Mouse (Mus musculus) kidney, adult 11 months (tissue): ENCODE data around the gene Cnn2.
"Not testable (repeated sequence)": the region's sequence is repeated elsewhere in the genome, so short reads cannot be mapped to it uniquely, and the experiment has no call there.

Experiments used
- DNase-seq: peaks from one replicate; pipeline ENCODE4 v3.0.0; 2022

Cnn2 gene

DNA sequence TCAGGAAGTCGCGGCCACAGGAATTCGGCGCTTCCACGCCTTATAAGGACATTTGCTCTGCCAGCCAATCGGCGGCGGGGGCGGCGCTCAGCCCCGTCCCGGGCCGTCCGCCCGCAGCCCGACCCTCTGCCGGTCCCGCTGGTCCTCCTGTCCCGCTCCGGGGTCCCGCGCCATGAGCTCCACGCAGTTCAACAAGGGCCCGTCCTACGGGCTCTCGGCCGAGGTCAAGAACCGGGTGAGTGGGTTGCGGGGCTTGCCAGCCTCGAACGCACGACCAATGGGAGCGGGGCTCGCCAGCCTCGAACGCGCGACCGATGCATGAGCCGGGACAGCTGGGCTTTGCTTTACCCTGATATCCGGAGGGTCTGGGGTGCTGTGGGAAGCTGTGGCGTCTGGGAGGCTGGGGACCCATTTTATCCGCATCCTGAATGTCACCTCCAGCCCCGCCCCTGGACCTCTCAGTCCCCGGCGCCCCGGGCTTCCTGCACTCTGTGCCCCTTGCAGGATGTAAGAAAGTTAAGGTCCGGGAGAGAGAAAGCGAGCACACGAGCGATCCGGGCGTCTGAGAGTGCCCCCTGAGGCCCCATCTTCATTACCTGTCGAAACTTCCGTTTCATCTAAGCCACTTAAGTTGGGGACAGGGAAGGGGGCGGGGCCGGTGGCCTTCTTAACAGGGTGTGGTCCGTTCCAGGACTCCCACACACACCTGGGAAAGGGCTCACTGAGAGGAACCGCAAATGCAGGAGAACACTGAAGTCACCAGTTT is at the start of gene Cnn2:
Gene Cnn2 (plus strand): TSS at position 79 of the 766 bp plus-strand sequence.
- peak; percentile 63 for DNase-seq

DNA sequence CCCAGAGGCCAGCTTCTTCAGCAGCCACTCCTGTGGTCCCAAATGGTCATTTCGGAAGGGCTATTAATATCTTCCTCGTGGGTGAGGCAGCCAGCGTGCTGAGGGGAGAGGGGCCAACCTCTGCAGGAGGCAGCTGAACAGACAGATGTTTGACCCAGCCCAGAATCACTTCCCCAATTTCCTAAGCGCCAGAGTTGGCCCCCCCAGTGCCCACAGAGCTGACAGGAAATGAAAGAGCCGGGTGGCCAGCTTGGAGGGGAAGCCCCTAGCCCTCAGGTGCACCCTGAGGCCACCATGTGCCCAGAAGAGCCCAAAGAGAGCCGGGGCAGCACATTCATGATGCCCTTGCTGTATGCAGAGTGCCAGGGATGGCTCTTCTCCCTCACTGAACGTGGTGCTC is 47.6 kb upstream of the Cnn2 start:
- DNase-seq, result no peak

DNA sequence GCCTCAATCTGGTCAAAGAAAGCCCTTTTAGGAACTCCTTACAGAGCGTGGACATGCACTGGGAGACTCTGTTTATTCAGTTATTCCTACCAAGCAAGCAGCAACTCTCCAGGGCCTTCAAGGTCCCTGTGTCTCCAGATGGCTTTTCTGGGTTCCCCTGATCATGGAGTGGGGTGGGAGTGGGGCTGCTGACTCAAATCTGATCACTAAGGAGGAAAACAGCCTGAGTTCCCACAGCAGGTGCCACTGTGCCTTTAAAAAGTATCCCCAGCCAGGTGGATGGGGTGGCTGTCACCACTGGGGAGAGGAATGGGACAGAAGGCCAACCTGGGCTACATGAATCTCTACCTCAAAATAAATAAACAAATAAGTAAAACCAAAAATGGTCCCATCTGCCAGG is 45.4 kb upstream of the Cnn2 start:
- DNase-seq, result no peak

DNA sequence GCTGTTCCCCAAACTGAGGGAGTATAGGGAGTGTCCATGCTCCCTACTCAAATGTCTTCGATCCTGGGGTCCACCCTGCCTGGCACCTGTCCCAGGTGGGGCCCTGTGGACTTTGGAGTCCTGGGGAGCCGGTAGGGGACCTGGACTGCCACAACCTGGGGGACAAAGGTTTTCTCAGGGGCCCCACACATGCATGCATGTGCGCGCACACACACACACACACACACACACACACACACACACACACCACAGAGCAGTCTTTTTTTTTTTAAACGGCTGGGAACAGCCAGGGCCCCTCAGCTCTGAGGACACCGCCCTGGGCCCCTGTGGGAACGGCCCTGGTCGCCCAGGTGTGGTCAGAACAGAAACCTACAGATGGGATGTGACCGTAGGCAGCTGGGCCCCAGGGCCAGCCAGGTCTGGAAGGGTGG is 44.9 kb upstream of the Cnn2 start:
- no peak for DNase-seq

DNA sequence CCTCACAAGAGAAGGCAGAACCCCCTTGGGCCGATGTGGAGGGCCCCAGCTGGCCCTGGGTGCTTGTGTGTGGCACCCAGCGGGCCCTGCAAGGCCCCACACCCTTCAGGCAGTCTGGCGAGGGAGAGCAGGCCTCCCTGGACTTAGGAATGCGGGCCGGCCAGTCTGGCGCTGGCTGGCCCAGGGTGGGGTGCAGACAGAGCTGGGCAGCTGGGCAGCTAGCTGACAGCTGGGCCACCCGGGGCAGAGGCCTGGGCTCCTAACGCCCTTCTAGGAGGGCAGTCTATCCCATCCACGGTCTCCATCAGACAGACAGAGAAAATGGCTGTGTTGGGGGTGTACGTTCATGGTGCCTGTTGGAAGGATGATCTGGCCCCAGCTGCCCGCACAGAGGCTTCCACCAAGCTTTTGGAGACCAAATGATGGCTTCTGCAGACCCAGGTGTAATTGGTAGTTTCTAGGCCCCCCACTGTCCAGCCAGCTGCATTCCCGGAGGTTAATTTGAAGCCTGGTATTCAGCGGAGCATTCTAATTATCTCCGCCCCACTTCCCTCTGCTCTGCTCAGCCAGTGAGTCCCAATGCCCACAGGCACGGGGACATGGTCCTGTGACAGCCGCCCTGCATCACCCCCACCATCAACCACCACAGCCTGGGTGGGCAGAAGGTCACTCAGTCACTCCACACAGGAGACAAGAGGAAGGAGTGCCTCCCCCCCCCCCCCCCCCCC is 42.7 kb upstream of the Cnn2 start:
- DNase-seq, result peak; percentile 83

DNA sequence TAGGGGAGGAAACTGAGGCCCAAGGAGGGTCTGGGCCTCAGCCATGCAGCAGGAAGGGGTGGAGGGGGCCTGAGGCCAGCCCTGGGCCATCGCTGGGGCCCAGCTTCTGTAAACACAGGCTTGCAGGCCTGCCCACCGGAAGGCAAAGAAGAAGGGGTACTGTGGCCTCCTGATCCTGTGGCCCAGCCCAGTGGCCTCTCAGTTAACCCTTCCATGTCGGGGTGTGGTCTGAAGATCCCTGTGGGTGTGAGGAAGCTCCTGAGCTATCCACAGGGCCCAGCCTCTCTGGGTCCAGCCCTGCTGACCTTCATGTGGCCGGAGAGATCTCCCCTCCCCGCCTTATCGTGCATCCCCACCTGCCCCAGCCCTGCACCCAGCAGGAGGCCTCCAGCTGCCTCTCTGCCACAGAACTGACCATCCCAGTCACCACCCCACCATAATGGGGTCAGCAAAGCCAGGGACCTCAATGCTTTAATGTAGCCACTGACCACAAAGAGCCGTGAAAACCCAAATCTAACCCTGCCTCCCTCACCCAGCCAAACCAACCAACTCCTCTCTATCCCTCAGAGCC is 41.5 kb upstream of the Cnn2 start:
- no peak for DNase-seq

DNA sequence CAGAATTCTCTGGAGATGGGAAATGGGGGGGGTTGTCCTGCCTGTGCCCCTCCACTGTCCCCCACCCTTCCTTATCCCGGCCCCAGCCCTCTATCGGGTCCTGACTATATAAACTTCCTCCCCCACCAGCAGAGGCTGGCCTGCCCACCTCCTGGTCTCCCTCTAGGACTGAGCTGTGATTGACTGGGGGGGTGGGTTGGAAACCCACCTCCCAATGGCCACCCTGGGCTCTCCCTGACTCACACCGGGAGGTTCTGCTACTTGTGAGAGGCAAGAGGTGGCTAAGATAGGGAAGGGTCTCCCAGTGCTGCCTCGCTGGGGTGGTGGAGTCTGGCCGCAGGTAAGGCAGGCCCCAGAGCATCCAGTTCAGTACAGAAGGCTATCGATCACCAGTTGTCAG is 40.9 kb upstream of the Cnn2 start:
- no peak for DNase-seq

DNA sequence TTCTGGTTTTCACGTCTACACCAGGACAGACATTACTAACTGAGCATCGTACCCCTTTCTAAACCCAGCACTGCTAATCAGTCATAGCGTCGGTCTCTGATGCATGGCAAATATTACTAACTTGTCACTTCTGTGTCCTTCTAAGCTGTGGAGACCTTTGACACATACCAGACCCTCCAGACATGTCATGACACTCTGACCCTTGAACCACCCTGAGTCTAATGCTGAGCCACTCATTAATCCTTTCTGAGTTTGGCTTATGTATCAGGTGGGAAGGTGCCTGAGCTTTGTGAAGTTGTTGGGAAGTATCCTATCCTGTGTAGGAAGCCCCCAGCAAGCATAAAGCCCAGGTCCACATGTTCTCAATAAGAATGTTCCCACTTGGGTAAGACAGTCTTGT is 38.5 kb upstream of the Cnn2 start:
- DNase-seq, result no peak

DNA sequence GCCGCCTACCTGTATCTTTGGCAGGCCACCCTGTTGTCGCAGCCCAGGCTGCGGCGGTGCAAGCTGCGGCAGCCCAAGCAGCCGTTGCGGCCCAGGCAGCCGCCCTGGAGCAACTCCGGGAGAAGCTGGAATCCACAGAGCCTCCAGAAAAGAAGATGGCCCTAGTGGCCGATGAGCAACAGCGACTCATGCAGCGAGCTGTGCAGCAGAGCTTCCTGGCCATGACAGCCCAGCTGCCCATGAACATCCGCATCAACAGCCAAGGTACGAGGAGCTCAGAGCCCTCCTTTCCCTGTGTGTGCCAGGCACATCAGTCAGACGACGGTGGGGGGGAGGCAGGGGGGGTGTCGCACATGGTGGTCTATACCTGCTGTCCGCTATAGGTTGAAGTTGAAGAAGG is 37.7 kb upstream of the Cnn2 start:
- DNase-seq, result no peak

DNA sequence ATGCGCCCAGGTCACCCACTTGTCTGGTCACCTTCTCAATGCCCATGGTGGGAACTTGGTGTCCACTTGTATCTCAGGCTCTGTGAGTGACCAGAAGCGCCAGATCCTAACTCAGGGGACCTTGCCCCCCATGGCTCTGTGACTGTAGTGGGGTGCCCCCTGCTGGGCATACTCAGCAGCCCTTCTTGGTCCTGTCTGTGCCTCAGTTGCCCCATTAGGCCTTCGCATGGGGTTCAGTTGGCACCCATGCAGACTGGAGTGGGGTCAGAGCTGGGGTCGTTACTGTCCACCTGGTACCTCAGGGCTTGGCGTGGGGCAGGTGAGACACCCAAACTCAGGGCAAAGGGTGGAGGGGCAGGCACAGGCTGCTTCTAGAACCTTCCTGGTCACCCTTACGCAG is 34.4 kb upstream of the Cnn2 start:
- no peak for DNase-seq

DNA sequence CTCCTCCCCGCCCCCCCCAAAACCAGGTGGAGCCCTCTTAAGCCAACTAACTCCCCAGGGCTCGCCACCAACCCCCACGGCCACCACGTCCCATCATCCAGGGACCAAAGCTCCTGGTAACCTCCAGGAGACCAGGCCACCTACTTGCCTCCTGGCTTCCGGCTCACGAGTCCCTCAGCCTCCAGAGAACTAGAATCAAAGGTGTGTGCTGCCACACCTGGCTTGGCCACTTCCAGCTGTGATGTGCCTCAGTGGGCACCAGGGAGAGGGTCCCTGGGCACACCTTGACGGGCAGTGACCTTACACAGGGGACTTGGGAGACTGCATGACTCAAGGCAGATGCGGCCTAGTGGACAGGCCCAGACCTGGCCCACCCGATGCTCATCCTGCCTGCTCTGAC is 32.7 kb upstream of the Cnn2 start:
- no peak for DNase-seq

DNA sequence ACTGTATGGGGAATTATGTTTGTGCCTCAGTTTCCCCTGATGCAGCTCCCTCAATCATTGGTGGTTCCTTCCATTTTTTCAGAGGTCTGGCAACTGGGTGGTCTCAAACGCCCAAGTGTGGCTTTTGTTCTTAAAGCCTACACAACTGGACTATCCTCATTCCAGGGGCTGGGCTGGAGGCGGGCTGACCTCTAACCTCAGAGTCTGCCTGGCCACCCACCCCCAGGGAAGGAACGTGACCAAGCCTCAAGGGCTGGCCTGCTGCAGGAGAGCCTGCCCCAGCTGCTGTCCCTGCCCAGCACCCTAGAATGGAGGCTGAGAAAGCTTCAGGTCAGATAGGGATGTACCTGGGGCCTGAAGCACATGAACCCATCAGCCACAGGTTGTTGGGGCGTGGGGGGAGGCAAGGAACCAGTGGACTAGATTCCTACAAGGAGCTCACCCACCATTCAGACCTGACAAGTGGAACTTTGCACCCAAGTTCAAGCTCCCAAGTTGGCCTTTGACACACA is 31.7 kb upstream of the Cnn2 start:
- DNase-seq, result no peak

DNA sequence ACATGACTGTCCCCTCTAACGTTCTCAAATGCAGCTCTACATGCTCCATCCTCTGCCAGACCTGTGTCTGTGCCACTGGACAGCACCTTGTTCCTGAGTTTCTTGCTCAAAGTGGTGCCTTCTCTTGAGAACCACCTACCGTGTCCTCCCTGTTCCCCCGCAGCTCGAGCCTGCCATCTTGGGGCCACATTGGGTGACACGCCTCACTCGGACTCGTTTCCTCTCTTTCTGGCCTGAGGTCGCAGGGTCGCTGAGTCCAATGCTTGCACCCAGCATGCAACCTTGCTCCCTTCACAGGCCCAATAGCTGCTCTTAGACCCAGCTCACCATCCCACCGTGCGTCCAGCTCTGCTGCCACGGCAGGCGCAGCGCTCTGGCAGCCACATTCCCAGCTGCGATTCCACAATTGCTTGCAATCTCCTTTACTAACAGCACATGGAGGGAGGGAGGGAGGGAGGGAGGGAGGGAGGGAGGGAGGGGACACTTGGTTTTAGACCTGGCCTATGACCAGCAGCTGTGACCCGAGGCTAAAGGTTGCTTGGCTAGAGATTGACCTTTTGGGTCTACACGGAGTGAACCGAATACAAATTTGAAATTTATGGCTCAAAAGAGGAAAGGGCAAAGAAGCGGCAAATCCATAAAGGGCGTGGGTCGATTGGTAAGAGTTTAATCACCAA is 30.1 kb upstream of the Cnn2 start:
- peak; percentile 88 for DNase-seq

DNA sequence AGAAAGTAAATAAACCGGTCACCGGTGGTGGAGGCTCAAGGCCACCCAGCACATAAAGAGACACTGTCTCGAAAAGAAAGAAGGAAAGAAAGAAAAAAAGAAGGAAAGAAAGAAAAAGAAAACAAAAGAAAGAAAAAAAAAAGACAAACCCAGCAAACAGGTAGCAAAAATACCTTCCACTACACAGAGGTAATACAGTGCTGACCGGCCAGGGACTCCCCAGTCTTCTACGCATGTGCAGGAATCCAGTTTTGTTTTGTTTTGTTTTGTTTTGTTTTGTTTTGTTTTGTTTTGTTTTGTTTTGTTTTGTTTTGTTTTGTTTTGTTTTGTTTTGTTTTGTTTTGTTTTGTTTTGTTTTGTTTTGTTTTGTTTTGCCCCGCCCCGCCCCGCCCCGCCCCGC is 29.0 kb upstream of the Cnn2 start:
- DNase-seq, result not testable (repeated sequence)

DNA sequence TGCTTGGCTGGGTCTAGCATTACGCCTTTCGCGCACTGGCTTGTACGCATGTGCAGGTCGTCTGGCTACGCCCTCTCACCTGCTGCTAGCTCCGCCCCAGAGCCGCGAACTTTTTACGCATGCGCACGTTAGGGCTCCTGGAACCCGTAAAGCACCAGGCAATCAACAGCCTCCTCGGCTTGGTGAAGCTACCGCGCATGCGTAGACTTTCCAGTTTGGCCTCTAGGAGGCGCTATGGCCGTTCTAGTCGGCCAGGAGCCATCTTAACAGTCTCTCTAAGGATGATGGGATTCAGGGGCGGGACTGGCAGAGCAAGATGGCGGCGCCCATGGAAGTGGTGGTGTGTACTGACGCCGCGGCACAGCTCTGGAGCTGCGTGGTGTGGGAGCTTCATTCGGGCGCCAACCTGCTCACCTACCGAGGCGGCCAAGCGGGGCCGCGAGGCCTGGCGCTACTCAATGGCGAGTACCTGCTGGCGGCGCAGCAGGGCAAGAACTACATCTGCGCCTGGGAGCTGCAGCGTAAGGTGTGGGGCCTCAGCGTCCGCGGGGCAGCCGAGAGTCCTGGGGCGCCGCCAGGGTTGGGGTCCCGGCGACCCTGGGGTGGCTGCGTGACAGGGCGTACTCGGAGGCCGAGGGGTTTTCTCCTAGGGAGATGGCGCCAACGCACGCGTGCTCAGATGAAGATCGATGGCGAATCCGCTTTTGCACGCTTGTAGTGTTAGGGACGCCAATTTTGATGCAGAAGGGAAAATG is 28.4 kb upstream of the Cnn2 start, which contains the start of gene Wdr18:
Gene Wdr18 (plus strand): TSS at position 306 of the 755 bp plus-strand sequence.
- peak; percentile 100 for DNase-seq

DNA sequence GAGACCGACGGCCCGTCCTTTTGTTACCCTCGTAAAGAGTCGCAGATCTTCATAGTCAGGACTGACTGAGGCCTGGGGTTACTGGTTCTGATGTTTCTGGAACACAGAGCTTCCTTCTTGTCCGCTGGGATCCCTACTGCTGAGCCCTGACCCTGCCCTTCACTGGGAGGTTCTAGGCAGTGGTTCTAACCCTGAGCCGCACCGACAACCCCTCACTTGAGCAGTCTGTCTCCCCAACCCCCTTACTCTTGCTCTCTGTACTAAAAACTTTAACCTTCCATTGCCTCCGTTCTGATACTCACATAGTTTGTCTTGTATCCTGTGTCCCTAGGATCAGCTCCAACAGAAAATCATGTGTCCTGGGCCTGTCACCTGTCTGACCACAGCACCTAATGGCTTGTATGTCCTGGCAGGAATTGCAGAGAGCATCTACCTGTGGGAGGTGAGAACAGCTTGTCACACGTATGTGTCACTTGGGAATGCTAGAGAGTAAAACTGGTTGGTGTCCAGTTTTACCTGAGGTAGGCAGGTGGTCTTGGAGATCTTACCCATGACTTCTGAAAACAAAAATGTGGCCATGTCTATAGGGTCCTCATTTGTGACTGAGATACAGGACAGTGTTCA is 27.6 kb upstream of the Cnn2 start:
- no peak for DNase-seq

DNA sequence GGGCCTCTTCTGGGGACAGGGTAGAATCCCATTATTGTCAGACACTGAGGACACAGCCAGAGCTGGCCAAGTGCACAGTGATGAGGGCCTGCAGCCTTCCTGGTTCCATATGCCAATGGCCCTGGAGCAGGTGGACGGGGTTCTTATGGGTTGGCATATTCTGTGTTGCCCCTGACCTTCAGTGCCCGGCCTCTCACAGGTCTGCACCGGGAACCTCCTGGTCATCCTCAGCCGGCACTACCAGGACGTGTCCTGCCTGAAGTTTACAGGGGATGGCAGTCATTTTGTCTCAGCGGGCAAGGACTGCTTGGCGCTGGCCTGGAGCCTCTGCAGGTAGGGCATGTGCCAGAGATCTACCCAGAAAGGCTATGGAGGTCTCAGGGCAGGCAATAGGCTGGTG is 23.7 kb upstream of the Cnn2 start:
- DNase-seq, result no peak

DNA sequence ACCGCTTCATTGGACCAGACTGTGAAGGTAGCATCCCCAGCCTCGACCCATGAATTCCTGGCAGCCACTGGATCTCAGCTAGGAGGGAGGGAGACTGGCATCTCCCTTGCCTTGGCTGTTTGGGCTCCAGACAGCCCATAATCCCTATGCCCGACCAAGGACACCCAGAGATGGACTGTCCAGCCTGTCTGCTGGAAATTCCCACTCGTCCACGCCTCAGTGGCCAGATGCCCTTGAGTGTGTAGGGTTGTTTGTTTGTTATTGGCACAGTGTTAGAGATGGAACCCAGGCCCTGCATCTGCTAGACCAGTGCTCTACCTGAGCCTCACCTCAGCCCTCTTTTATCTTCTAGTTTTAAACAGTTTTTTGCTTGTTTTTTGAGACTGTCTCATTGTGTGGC is 23.1 kb upstream of the Cnn2 start:
- DNase-seq, result no peak

DNA sequence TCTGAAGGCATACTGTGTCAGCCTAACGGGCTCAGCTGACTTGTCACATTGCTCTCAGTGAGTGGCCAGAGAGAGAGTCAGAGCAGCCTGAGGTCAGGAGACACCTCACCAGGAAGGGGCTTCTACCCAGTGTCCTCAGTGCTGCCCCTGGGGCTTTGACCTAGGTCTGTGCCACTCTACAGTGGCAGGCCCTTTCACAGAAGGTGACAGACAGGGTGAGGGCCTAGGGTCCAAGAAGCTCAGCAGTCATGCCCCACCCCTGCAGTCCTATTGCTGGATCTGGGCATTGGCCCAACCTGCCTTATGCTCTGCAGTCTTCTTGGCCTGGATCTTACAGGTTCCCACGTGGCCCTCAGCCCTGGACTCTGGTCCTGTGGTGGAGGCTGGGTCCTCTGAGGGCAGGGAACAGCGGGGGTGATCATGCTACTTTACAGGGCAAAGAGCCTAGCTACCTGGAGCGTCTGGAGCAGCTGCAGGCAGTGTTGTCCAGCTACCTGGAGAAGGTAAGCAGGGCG is 21.4 kb upstream of the Cnn2 start:
- peak; percentile 95 for DNase-seq

DNA sequence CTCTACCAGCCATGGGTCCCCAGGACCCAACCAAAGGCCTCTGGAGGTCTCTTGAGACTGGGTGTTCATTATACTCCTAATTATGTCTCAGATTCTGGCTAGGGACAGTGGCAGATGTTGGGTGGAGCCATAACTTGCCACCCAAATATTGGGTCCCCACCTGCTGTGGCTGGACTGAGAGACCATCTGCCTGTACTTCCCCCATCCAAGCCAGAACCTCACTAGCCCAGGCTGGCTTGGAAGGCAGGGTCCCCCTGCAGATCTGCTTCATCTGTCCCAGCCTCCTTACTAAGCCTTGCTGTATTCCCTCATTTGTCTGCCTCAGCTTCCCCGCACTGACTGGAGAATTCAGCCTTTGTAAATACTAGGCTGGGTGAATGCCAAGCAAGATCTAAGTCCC is 20.2 kb upstream of the Cnn2 start:
- no peak for DNase-seq

DNA sequence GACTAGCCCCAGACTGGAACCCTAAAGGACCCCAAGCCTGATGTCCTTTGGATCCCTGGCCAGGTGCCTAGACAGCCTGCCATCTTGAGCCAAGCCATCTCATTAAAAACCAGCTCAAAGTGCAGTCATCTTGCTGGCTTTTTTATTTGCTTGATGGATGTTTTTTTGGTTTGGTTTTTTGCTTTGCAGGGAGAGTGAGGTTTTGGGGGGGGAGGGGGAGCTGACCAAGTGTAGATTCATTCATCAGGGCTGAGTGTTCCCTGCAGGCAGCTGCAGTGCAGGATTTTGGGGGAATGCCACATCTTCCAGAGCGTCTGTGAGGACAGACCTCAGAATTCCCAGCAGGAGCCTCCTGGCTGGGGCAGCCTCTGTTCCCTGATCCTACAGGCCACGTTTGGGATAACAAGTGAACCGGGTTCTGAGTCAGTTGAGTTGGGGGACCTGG is 19.2 kb upstream of the Cnn2 start:
- DNase-seq, result peak; percentile 69
